Mouse (Mus musculus): ENCODE measurements around the gene Olfr448.
A peak's percentile ranks its signal among the peaks of the same experiment; 100 is the strongest.

Gene Olfr448

GRCm38 (mm10) chr6:42890141-42890540 lies at the start of gene Olfr448:
Gene Olfr448, plus strand, starts transcription at chr6:42890441.
- DNase-seq: no peak

- peak in 1 of 2 experiments; percentile 28 for DNase-seq
These were observed 29.9 kb upstream of the Olfr448 start for GRCm38 (mm10) chr6:42860222-42860819.

DNA sequence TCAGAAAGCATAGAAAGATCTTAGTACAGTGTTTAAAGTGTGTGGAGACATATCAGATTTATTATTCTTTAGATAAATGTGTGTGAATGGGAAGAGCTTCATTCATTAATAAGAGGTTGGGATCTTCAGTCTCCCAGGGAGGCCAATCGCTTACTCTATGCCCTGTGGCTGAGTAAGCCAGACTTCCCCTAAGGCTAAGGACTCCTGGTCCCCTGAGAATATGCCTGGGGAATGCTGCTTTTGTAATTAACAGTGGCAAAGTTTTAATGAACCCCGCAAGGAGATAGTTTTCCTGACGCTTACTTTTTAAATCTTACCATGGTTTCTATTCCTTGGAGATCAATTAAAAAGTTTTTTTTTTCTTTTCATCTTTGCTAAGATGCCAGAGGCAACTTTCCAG lies 20.5 kb upstream of the Olfr448 start:
- DNase-seq: no peak

GRCm38 (mm10) chr6:42876323-42876722 lies 13.9 kb upstream of the Olfr448 start:
- no peak for DNase-seq

DNA sequence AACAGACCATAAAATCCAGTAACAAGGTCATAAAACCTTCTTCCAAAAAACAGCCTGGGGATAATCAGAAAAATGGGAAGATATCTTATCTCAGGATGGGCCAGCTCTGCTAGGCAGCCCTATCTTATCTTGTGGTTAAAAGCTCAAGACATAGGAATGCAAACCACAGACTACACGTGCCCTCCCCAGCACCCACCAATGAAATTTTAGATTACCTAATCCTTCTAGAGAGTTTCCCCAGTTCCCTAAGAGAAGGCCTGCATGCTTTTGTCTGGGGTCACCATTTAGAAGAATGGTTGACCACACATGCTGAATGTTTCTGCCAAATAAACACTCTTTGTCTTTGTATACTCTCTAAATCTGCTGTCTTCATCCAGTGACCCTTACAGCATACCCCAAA lies 10.1 kb downstream of the Olfr448 start:
- DNase-seq: no peak

DNA sequence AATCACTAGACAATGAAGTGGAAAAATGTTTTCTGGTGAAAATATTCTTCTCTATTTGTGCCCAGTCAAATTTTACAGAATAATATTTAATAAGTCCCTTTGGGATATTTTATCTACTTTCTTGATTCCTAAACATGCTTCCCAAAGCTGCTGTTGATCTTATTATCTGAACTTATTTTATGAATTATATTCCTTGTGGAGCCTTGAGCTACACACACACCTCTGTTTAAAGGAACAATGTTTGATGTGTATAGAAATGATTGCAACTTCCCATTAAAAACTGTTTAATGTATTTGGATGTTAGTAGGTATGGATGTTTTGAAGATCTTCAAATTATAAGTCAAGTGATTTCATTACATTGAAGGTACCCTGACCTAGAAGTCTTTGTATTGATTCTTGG lies 18.3 kb downstream of the Olfr448 start, which contains the start of gene Olfr447:
Olfr447 (plus strand) TSS at position 301 of the 400 bp plus-strand sequence.
- no peak for DNase-seq

DNA sequence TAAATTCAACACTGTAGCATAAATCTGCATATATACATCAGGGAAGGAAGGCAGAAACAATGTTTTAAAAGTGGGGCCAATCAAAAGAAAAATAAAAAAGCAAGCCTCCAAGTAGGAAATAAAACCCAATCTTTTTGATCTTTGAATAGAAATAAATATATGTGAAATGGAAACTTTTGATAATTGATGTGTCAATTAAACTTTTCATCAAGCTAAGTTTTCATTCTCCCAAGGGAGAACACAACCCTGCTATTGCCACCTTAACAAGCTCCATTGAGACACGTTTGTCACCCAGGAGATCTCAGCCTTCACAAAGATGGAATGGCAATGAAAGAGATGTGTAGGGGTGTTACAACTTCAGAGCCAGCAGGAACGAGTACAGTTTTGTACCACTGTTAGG lies 30.8 kb downstream of the Olfr448 start, which contains the start of gene Olfr446:
Olfr446 (plus strand) TSS at position 301 of the 400 bp plus-strand sequence.
- DNase-seq: no peak

Measured in lung, postnatal 4 days (tissue).